In the genomic region with DNA sequence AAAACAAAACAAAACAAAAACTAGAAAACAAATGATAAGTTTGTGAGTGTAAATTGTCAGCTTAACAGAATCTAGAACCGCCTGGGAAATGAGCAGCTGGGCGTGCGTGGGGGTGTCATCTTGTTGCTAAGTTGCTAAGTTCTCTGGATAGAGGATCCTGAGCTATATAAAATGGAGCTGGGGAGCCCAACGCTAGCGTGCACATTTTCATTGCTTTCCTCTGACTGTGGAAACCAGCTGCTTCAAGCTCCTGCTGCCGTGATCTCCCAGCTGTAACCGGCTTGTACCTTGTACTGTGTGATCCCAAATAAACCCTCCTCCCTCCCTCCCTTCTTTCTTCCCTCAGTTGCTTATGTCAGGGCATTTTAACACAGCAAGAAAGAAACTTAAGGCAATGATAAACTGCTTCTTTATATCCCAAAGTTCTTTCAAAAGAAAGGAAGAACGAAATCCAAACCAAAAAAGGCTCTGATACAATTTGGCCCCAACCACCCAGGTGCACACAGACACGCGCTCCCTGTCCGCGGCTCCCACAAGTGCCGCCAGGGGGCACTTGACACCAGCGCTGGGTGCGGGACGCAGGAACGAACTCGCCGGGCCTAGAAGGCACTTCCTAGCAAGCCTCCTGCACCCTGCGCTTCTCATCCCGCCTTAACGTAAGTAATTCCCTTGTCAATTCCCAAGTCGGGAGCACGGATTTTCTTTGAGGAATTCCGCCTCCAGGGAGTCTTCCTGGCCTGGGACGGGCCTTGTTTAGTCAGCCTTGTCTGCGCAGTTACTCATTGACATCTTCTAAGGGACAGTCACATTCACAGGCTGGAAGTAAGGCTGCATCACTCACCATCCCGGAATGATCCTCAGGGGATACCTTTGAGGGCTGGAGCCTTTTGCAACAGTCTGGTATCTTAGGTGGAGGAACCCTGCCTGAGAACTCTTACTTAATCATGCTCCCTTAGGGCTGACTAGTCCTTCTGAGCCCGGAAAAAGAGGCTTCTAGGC, we compare ENCODE assay signal across 8 mouse cellular contexts. TPM values are rescaled to one million over a fixed set of nuclear protein-coding genes. Genes with fewer than 3 reads are reported as not detected.
A peak's percentile ranks its signal among the peaks of the same experiment; 100 is the strongest.
DNase-seq lines count a peak whose midpoint lies in the region; ATAC-seq and TF ChIP-seq lines count a peak whose summit lies in the region.

No protein-coding gene starts in this region.

- ATAC-seq in hindbrain, embryonic 12.5 days (ENCODE audit: low FRiP score): no peak
- ATAC-seq in limb, embryonic 14.5 days (ENCODE audit: low FRiP score, low read depth): peak; percentile 70; the same call in 1 of the 2 replicates
- peak; percentile 70; the same call in 1 of the 2 replicates for ATAC-seq in stomach, embryonic 15.5 days (ENCODE audit: insufficient read depth, low FRiP score, low read depth)

- H3K4me1 ChIP-seq in hindbrain, embryonic 10.5 days (replicated peaks): 0 out of 2 replicates have a peak, but pooled peaks cover 5% of the 10 kb centered on the region
- no peaks in the 10 kb centered on the region for H3K4me1 ChIP-seq in hindbrain, embryonic 12.5 days
- H3K4me1 ChIP-seq in kidney, adult 2 months (ENCODE audit: control insufficient read depth, insufficient read depth, low read length): peaks cover 5% of the 10 kb centered on the region; the same call in 1 of the 2 replicates
- no peaks in the 10 kb centered on the region for H3K4me1 ChIP-seq in limb, embryonic 14.5 days (ENCODE audit: control insufficient read depth, insufficient read depth, low read length)
- no peaks in the 10 kb centered on the region for H3K4me1 ChIP-seq in stomach, embryonic 15.5 days

- no peak overlapping the region for H3K27ac ChIP-seq in hindbrain, embryonic 10.5 days
- H3K27ac ChIP-seq in hindbrain, embryonic 12.5 days: no peak overlapping the region
- H3K27ac ChIP-seq in kidney, adult 2 months (ENCODE audit: insufficient read depth, low read depth, low read length): no peak overlapping the region
- no peak overlapping the region for H3K27ac ChIP-seq in limb, embryonic 14.5 days (replicated peaks; ENCODE audit: low read depth, low read length)
- H3K27ac ChIP-seq in stomach, embryonic 15.5 days: no peak overlapping the region

- no peak overlapping the region for H3K9ac ChIP-seq in hindbrain, embryonic 12.5 days
- H3K9ac ChIP-seq in limb, embryonic 14.5 days (ENCODE audit: low read depth, low read length, severe bottlenecking): no peak overlapping the region
- H3K9ac ChIP-seq in stomach, embryonic 15.5 days: no peak overlapping the region

- H3K4me2 ChIP-seq in hindbrain, embryonic 12.5 days (replicated peaks): no peak overlapping the region
- H3K4me2 ChIP-seq in limb, embryonic 14.5 days (replicated peaks; ENCODE audit: low read depth, low read length, severe bottlenecking): no peak overlapping the region
- peak overlapping the region; percentile 24; the same call in 1 of the 2 replicates for H3K4me2 ChIP-seq in stomach, embryonic 15.5 days

- H3K36me3 ChIP-seq in hindbrain, embryonic 10.5 days: no peaks in the 10 kb centered on the region
- H3K36me3 ChIP-seq in hindbrain, embryonic 12.5 days: no peaks in the 10 kb centered on the region
- no peaks in the 10 kb centered on the region for H3K36me3 ChIP-seq in kidney, adult 2 months (ENCODE audit: control insufficient read depth, insufficient read depth, low read length)
- H3K36me3 ChIP-seq in limb, embryonic 14.5 days (ENCODE audit: control insufficient read depth, insufficient read depth, low read length): no peaks in the 10 kb centered on the region
- no peaks in the 10 kb centered on the region for H3K36me3 ChIP-seq in stomach, embryonic 15.5 days

- intact Hi-C loops in gastrocnemius, postnatal 36 days (cut with DNase I): loop anchor here (1.0 kb wide), 1 partner anchor 70 kb away; no protein-coding TSS in a partner anchor

- H3K9me3 ChIP-seq in hindbrain, embryonic 10.5 days: no peaks in the 10 kb centered on the region
- H3K9me3 ChIP-seq in hindbrain, embryonic 12.5 days (replicated peaks): no peaks in the 10 kb centered on the region
- H3K9me3 ChIP-seq in limb, embryonic 14.5 days (ENCODE audit: control insufficient read depth, low read length): no peaks in the 10 kb centered on the region
- H3K9me3 ChIP-seq in stomach, embryonic 15.5 days: no peaks in the 10 kb centered on the region

- peak; percentile 79 for DNase-seq in hindbrain, embryonic 10.5 days (ENCODE audit: low spot score)
- peak; percentile 67 for DNase-seq in cerebellum, adult 9-11 months
- DNase-seq in gastrocnemius, postnatal 36 days: peak; percentile 75 to 78
- DNase-seq in kidney, adult 2 months: peak; percentile 87
- DNase-seq in limb, embryonic 14.5 days (ENCODE audit: low spot score): peak; percentile 79
- DNase-seq in natural killer cell, adult 2 months (ENCODE audit: low spot score in 2 of 2): peak; percentile 44 to 77

- no peak for TF ChIP-seq POLR2A in kidney, adult 2 months (IDR thresholded peaks at IDR 0.05; ENCODE audit: low read depth, low read length)
- TF ChIP-seq POLR2A in limb, embryonic 14.5 days (IDR thresholded peaks at IDR 0.05; ENCODE audit: borderline replicate concordance, extremely low read depth, insufficient read depth, insufficient read length): no peak

- H3K4me3 ChIP-seq in hindbrain, embryonic 10.5 days: no peak overlapping the region
- no peak overlapping the region for H3K4me3 ChIP-seq in hindbrain, embryonic 12.5 days
- peak overlapping the region; percentile 20; the same call in 1 of the 2 replicates for H3K4me3 ChIP-seq in kidney, adult 2 months (ENCODE audit: insufficient read depth, low read depth, low read length)
- H3K4me3 ChIP-seq in limb, embryonic 14.5 days (replicated peaks; ENCODE audit: low read length): no peak overlapping the region
- no peak overlapping the region for H3K4me3 ChIP-seq in stomach, embryonic 15.5 days (replicated peaks)

- peak; percentile 88 for TF ChIP-seq CTCF in kidney, adult 2 months (conservative IDR thresholded peaks at IDR 0.05; ENCODE audit: insufficient read depth, insufficient read length, low read depth, low read length)

- 20% methylated on average over 29 of the region's 29 CpGs for WGBS in hindbrain, embryonic 10.5 days
- WGBS in hindbrain, embryonic 12.5 days: 19% methylated on average over 29 of the region's 29 CpGs
- 15% methylated on average over 29 of the region's 29 CpGs for WGBS in kidney, adult 2 months
- 20% methylated on average over 27 of the region's 29 CpGs for WGBS in limb, embryonic 14.5 days
- WGBS in stomach, embryonic 15.5 days: 17% methylated on average over 29 of the region's 29 CpGs

- peaks cover 15% of the 10 kb centered on the region for H3K27me3 ChIP-seq in hindbrain, embryonic 10.5 days (ENCODE audit: insufficient read depth, poor library complexity, severe bottlenecking)
- peaks cover 10% of the 10 kb centered on the region; the same call in 1 of the 2 replicates for H3K27me3 ChIP-seq in hindbrain, embryonic 12.5 days
- H3K27me3 ChIP-seq in kidney, adult 2 months (replicated peaks; ENCODE audit: control insufficient read depth, insufficient read depth, low read length): no peaks in the 10 kb centered on the region
- H3K27me3 ChIP-seq in limb, embryonic 14.5 days (ENCODE audit: control insufficient read depth, insufficient read depth, low read length): no peaks in the 10 kb centered on the region
- H3K27me3 ChIP-seq in stomach, embryonic 15.5 days (replicated peaks): no peaks in the 10 kb centered on the region

RNA-seq across cellular contexts. Expression of a gene that starts 12.9 kb away (rescaled TPM):
- polyA plus RNA-seq in hindbrain, embryonic 10.5 days (2016; fragmentation: Nextera tagmentation; extraction: Ambion mirVana): 11.2 and 12.1 TPM in 2 replicates
- polyA plus RNA-seq in hindbrain, embryonic 12.5 days (2016; fragmentation: Nextera tagmentation; extraction: Ambion mirVana): 18.7 TPM in 2 replicates
- total RNA-seq in gastrocnemius, postnatal 36 days (2021): 10 to 100 TPM; 78.0 to 86.5 TPM
- 21.7 and 24.1 TPM in 2 replicates for polyA plus RNA-seq in kidney, adult 2 months (2012; rRNA removed)
- polyA plus RNA-seq in limb, embryonic 14.5 days (2012; rRNA removed): 21.8 and 25.5 TPM in 2 replicates
- 12.3 and 27.0 TPM in 2 replicates for polyA plus RNA-seq in limb, embryonic 14.5 days (2014; fragmentation: Nextera tagmentation; extraction: Ambion mirVana)
- polyA plus RNA-seq in stomach, embryonic 15.5 days (2015; fragmentation: Nextera tagmentation; extraction: Ambion mirVana): 13.7 and 16.2 TPM in 2 replicates

RNA-seq across cellular contexts. Expression of a gene that starts 15.7 kb away (rescaled TPM):
- polyA plus RNA-seq in hindbrain, embryonic 10.5 days (2016; fragmentation: Nextera tagmentation; extraction: Ambion mirVana): 0.15 and 0.47 TPM in 2 replicates
- polyA plus RNA-seq in hindbrain, embryonic 12.5 days (2016; fragmentation: Nextera tagmentation; extraction: Ambion mirVana): 0.19 and 0.21 TPM in 2 replicates
- total RNA-seq in gastrocnemius, postnatal 36 days (2021): not detected
- polyA plus RNA-seq in kidney, adult 2 months (2012; rRNA removed): 19.6 and 24.9 TPM in 2 replicates
- 0.06 and 0.08 TPM in 2 replicates for polyA plus RNA-seq in limb, embryonic 14.5 days (2012; rRNA removed)
- polyA plus RNA-seq in limb, embryonic 14.5 days (2014; fragmentation: Nextera tagmentation; extraction: Ambion mirVana): not detected in 2 replicates
- polyA plus RNA-seq in stomach, embryonic 15.5 days (2015; fragmentation: Nextera tagmentation; extraction: Ambion mirVana): 6.8 and 8.6 TPM in 2 replicates

RNA-seq across cellular contexts. Expression of a gene that starts 27.5 kb away (rescaled TPM):
- polyA plus RNA-seq in hindbrain, embryonic 10.5 days (2016; fragmentation: Nextera tagmentation; extraction: Ambion mirVana): 29.6 and 37.2 TPM in 2 replicates
- polyA plus RNA-seq in hindbrain, embryonic 12.5 days (2016; fragmentation: Nextera tagmentation; extraction: Ambion mirVana): 22.2 and 24.5 TPM in 2 replicates
- 1 to 10 TPM; 3.9 to 5.4 TPM for total RNA-seq in gastrocnemius, postnatal 36 days (2021)
- polyA plus RNA-seq in kidney, adult 2 months (2012; rRNA removed): 4.1 and 4.9 TPM in 2 replicates
- 15.5 and 16.4 TPM in 2 replicates for polyA plus RNA-seq in limb, embryonic 14.5 days (2012; rRNA removed)
- polyA plus RNA-seq in limb, embryonic 14.5 days (2014; fragmentation: Nextera tagmentation; extraction: Ambion mirVana): 21.7 and 23.1 TPM in 2 replicates
- polyA plus RNA-seq in stomach, embryonic 15.5 days (2015; fragmentation: Nextera tagmentation; extraction: Ambion mirVana): 29.8 and 30.4 TPM in 2 replicates
